Mouse (Mus musculus): ENCODE measurements around the gene Tmc6. TPM values are rescaled to one million over a fixed set of nuclear protein-coding genes. Genes with fewer than 3 reads are reported as not detected.
"Not testable (repeated sequence)": the region's sequence is repeated elsewhere in the genome, so short reads cannot be mapped to it uniquely, and the experiment has no call there.

Tmc6 gene
- polyA plus RNA-seq, 1 experiment from 2014 or later, result 39.2 TPM

GRCm38 (mm10) chr11:117796954-117797353, 15.0 kb upstream of the Tmc6 start:
- Histone ChIP-seq H3K4me2 (ENCODE audit: low read length) (no peak overlapping the region), H3K4me1 (replicated peaks; ENCODE audit: insufficient read depth, low read length) (0 out of 2 replicates have a peak, but pooled peaks cover 5% of the 10 kb centered on the region), H3K9ac (ENCODE audit: low read depth, low read length) (no peak overlapping the region), H3K27ac (no peak overlapping the region), H3K4me3 (replicated peaks; ENCODE audit: low read depth, low read length) (no peak overlapping the region), H3K9me3 (replicated peaks; ENCODE audit: low read length) (no peaks in the 10 kb centered on the region), H3K27me3 (ENCODE audit: insufficient read depth, low read length) (no peaks in the 10 kb centered on the region), H3K36me3 (ENCODE audit: insufficient read depth, low read length) (no peaks in the 10 kb centered on the region)
- 34% methylated on average over 5 of the region's 5 CpGs for WGBS
- no peak for TF ChIP-seq CTCF (IDR thresholded peaks at IDR 0.05; ENCODE audit: low read depth)
- no peak for ATAC-seq (replicated peaks; ENCODE audit: low FRiP score, low read depth)
- no peak for DNase-seq (ENCODE audit: low spot score)

- WGBS, result 64% methylated on average over 4 of the region's 4 CpGs
- Histone ChIP-seq H3K4me1 (replicated peaks; ENCODE audit: insufficient read depth, low read length) (0 out of 2 replicates have a peak, but pooled peaks cover 5% of the 10 kb centered on the region), H3K9me3 (replicated peaks; ENCODE audit: low read length) (no peaks in the 10 kb centered on the region), H3K27me3 (ENCODE audit: insufficient read depth, low read length) (no peaks in the 10 kb centered on the region), H3K36me3 (ENCODE audit: insufficient read depth, low read length) (no peaks in the 10 kb centered on the region), H3K27ac (no peak overlapping the region), H3K4me2 (ENCODE audit: low read length) (no peak overlapping the region), H3K9ac (ENCODE audit: low read depth, low read length) (no peak overlapping the region), H3K4me3 (replicated peaks; ENCODE audit: low read depth, low read length) (no peak overlapping the region)
- no peak for TF ChIP-seq CTCF (IDR thresholded peaks at IDR 0.05; ENCODE audit: low read depth)
- no peak for ATAC-seq (replicated peaks; ENCODE audit: low FRiP score, low read depth)
- DNase-seq (ENCODE audit: low spot score), result no peak
Measured at GRCm38 (mm10) chr11:117794035-117794551, 12.1 kb upstream of the Tmc6 start.

- Histone ChIP-seq H3K4me3 (replicated peaks; ENCODE audit: low read depth, low read length) (0 out of 2 replicates have a peak overlapping the region, but pooled peaks have one; percentile 17), H3K4me1 (replicated peaks; ENCODE audit: insufficient read depth, low read length) (0 out of 2 replicates have a peak, but pooled peaks cover 5% of the 10 kb centered on the region), H3K27ac (peak overlapping the region; percentile 48; the same call in 1 of the 2 replicates), H3K9me3 (replicated peaks; ENCODE audit: low read length) (no peaks in the 10 kb centered on the region), H3K9ac (ENCODE audit: low read depth, low read length) (peak overlapping the region; percentile 51; the same call in 1 of the 2 replicates), H3K27me3 (ENCODE audit: insufficient read depth, low read length) (no peaks in the 10 kb centered on the region), H3K36me3 (ENCODE audit: insufficient read depth, low read length) (no peaks in the 10 kb centered on the region), H3K4me2 (ENCODE audit: low read length) (peak overlapping the region; percentile 57)
- 13% methylated on average over 20 of the region's 22 CpGs for WGBS
- TF ChIP-seq CTCF (IDR thresholded peaks at IDR 0.05; ENCODE audit: low read depth), result peak; percentile 33; the same call in 1 of the 2 replicates
- ATAC-seq (replicated peaks; ENCODE audit: low FRiP score, low read depth), result peak; percentile 83
- peak; percentile 80 for DNase-seq (ENCODE audit: low spot score)
Measured at GRCm38 (mm10) chr11:117792281-117792888, 10.4 kb upstream of the Tmc6 start.

- Histone ChIP-seq H3K4me2 (ENCODE audit: low read length) (no peak overlapping the region), H3K9me3 (replicated peaks; ENCODE audit: low read length) (no peaks in the 10 kb centered on the region), H3K36me3 (ENCODE audit: insufficient read depth, low read length) (no peaks in the 10 kb centered on the region), H3K27me3 (ENCODE audit: insufficient read depth, low read length) (no peaks in the 10 kb centered on the region), H3K4me3 (replicated peaks; ENCODE audit: low read depth, low read length) (no peak overlapping the region), H3K27ac (peak overlapping the region; percentile 33; the same call in 1 of the 2 replicates), H3K4me1 (replicated peaks; ENCODE audit: insufficient read depth, low read length) (0 out of 2 replicates have a peak, but pooled peaks cover 5% of the 10 kb centered on the region), H3K9ac (ENCODE audit: low read depth, low read length) (no peak overlapping the region)
- DNase-seq (ENCODE audit: low spot score), result no peak
- ATAC-seq (replicated peaks; ENCODE audit: low FRiP score, low read depth), result no peak
- no peak for TF ChIP-seq CTCF (IDR thresholded peaks at IDR 0.05; ENCODE audit: low read depth)
- 87% methylated on average over 9 of the region's 9 CpGs for WGBS
Measured at GRCm38 (mm10) chr11:117791441-117791761, 9.4 kb upstream of the Tmc6 start.

- TF ChIP-seq CTCF (IDR thresholded peaks at IDR 0.05; ENCODE audit: low read depth), result peak; percentile 49
- peak; percentile 79 for ATAC-seq (replicated peaks; ENCODE audit: low FRiP score, low read depth)
- no peak overlapping the region for H3K9ac ChIP-seq (ENCODE audit: low read depth, low read length)
Measured at GRCm38 (mm10) chr11:117790703-117791440, 8.9 kb upstream of the Tmc6 start.

GRCm38 (mm10) chr11:117790286-117790685, 8.3 kb upstream of the Tmc6 start:
- Histone ChIP-seq H3K4me3 (replicated peaks; ENCODE audit: low read depth, low read length) (no peak overlapping the region; the same call in 1 of the 2 replicates), H3K27ac (no peak overlapping the region), H3K9me3 (replicated peaks; ENCODE audit: low read length) (no peaks in the 10 kb centered on the region), H3K9ac (ENCODE audit: low read depth, low read length) (no peak overlapping the region), H3K4me1 (replicated peaks; ENCODE audit: insufficient read depth, low read length) (0 out of 2 replicates have a peak, but pooled peaks cover 5% of the 10 kb centered on the region), H3K27me3 (ENCODE audit: insufficient read depth, low read length) (no peaks in the 10 kb centered on the region), H3K4me2 (ENCODE audit: low read length) (peak overlapping the region; percentile 51), H3K36me3 (ENCODE audit: insufficient read depth, low read length) (no peaks in the 10 kb centered on the region)
- ATAC-seq (replicated peaks; ENCODE audit: low FRiP score, low read depth) (peak; percentile 40), DNase-seq (ENCODE audit: low spot score) (peak; percentile 84)
- peak; percentile 77 for TF ChIP-seq CTCF (IDR thresholded peaks at IDR 0.05; ENCODE audit: low read depth)
- WGBS, result 6% methylated on average over 13 of the region's 14 CpGs

More at GRCm38 (mm10) chr11:117790703-117791440, 8.9 kb upstream of the Tmc6 start:
- 0 out of 2 replicates have a peak, but pooled peaks cover 5% of the 10 kb centered on the region for H3K4me1 ChIP-seq (replicated peaks; ENCODE audit: insufficient read depth, low read length)
- no peak overlapping the region; the same call in 1 of the 2 replicates for H3K4me3 ChIP-seq (replicated peaks; ENCODE audit: low read depth, low read length)
- H3K9me3 ChIP-seq (replicated peaks; ENCODE audit: low read length), result no peaks in the 10 kb centered on the region
- peak; percentile 51 for DNase-seq (ENCODE audit: low spot score)
- no peaks in the 10 kb centered on the region for H3K27me3 ChIP-seq (ENCODE audit: insufficient read depth, low read length)
- H3K27ac ChIP-seq, result peak overlapping the region; percentile 33; the same call in 1 of the 2 replicates
- H3K36me3 ChIP-seq (ENCODE audit: insufficient read depth, low read length), result no peaks in the 10 kb centered on the region
- peak overlapping the region; percentile 51 for H3K4me2 ChIP-seq (ENCODE audit: low read length)
- WGBS, result 35% methylated on average over 23 of the region's 23 CpGs

GRCm38 (mm10) chr11:117788481-117788880, 6.5 kb upstream of the Tmc6 start:
- H3K27ac ChIP-seq; H3K36me3 ChIP-seq (ENCODE audit: insufficient read depth, low read length); H3K4me2 ChIP-seq (ENCODE audit: low read length); DNase-seq (ENCODE audit: low spot score); H3K27me3 ChIP-seq (ENCODE audit: insufficient read depth, low read length); H3K9me3 ChIP-seq (replicated peaks; ENCODE audit: low read length); H3K9ac ChIP-seq (ENCODE audit: low read depth, low read length); H3K4me1 ChIP-seq (replicated peaks; ENCODE audit: insufficient read depth, low read length); H3K4me3 ChIP-seq (replicated peaks; ENCODE audit: low read depth, low read length); ATAC-seq (replicated peaks; ENCODE audit: low FRiP score, low read depth): not testable (repeated sequence)
- 81% methylated on average over 7 of the region's 7 CpGs for WGBS

Data from kidney, postnatal 0 days (tissue).